Mouse (Mus musculus): ENCODE data around the gene Rasl11a.

GRCm38 (mm10) chr5:146867246-146867945 is 22.5 kb downstream of the Rasl11a start:
- TF ChIP-seq CEBPB (IDR thresholded peaks at IDR 0.05; ENCODE audit: low read depth) (no peak), CTCF (IDR thresholded peaks at IDR 0.05; ENCODE audit: control insufficient read depth, insufficient read depth, insufficient read length) (no peak), FOSL1 (IDR thresholded peaks at IDR 0.05; ENCODE audit: insufficient read depth, low read length, poor library complexity, severe bottlenecking) (no peak), MAX (IDR thresholded peaks at IDR 0.05) (no peak), USF1 (IDR thresholded peaks at IDR 0.05; ENCODE audit: low read depth) (no peak)

Data from C2C12 (cell line).